Mouse (Mus musculus) kidney, postnatal 10 days (tissue): ENCODE results near the gene Fam171a1.

Source experiments
- DNase-seq: peaks from one replicate; pipeline ENCODE4 v3.0.0; 2021; ENCODE audit warnings: mixed read lengths

Fam171a1 gene

GRCm38 (mm10) chr2:3139065-3139464 lies 25.0 kb downstream of the Fam171a1 start:
- no peak for DNase-seq

GRCm38 (mm10) chr2:3139578-3139977 lies 25.6 kb downstream of the Fam171a1 start:
- DNase-seq, result no peak

- no peak for DNase-seq
These were observed 26.6 kb downstream of the Fam171a1 start for GRCm38 (mm10) chr2:3140585-3140984.

- DNase-seq, result no peak
These were observed 27.8 kb downstream of the Fam171a1 start for GRCm38 (mm10) chr2:3141804-3142203.

- no peak for DNase-seq
These were observed 30.3 kb downstream of the Fam171a1 start for GRCm38 (mm10) chr2:3144291-3144690.

- no peak for DNase-seq
These were observed 33.6 kb downstream of the Fam171a1 start for GRCm38 (mm10) chr2:3147550-3148157.

GRCm38 (mm10) chr2:3148731-3149130 lies 34.7 kb downstream of the Fam171a1 start:
- DNase-seq, result no peak

GRCm38 (mm10) chr2:3150324-3150723 lies 36.3 kb downstream of the Fam171a1 start:
- DNase-seq, result no peak

GRCm38 (mm10) chr2:3151336-3151735 lies 37.3 kb downstream of the Fam171a1 start:
- no peak for DNase-seq

GRCm38 (mm10) chr2:3154091-3154665 lies 40.2 kb downstream of the Fam171a1 start:
- no peak for DNase-seq

- DNase-seq, result no peak
These were observed 41.0 kb downstream of the Fam171a1 start for GRCm38 (mm10) chr2:3154986-3155385.

- DNase-seq, result no peak
These were observed 43.0 kb downstream of the Fam171a1 start for GRCm38 (mm10) chr2:3157030-3157429.

GRCm38 (mm10) chr2:3157661-3158344 lies 43.8 kb downstream of the Fam171a1 start:
- no peak for DNase-seq

- no peak for DNase-seq
These were observed 44.8 kb downstream of the Fam171a1 start for GRCm38 (mm10) chr2:3158682-3159412.

GRCm38 (mm10) chr2:3161578-3161977 lies 47.6 kb downstream of the Fam171a1 start:
- no peak for DNase-seq

GRCm38 (mm10) chr2:3163501-3164076 lies 49.6 kb downstream of the Fam171a1 start:
- no peak for DNase-seq

- no peak for DNase-seq
These were observed 51.1 kb downstream of the Fam171a1 start for GRCm38 (mm10) chr2:3165037-3165600.

GRCm38 (mm10) chr2:3165890-3166605 lies 52.0 kb downstream of the Fam171a1 start:
- peak; percentile 51 for DNase-seq

GRCm38 (mm10) chr2:3168719-3169402 lies 54.8 kb downstream of the Fam171a1 start:
- no peak for DNase-seq

GRCm38 (mm10) chr2:3169403-3169747 lies 55.4 kb downstream of the Fam171a1 start:
- no peak for DNase-seq

GRCm38 (mm10) chr2:3171774-3172173 lies 57.8 kb downstream of the Fam171a1 start:
- DNase-seq, result no peak

GRCm38 (mm10) chr2:3172656-3173055 lies 58.6 kb downstream of the Fam171a1 start:
- DNase-seq, result no peak
